In genomic region chr2:104712486-104712809, GRCm38 (mm10) we compare ENCODE assay signal across 8 mouse cellular contexts. TPM values are rescaled to one million over a fixed set of nuclear protein-coding genes. Genes with fewer than 3 reads are reported as not detected.
DNase-seq lines count a peak whose midpoint lies in the region; ATAC-seq and TF ChIP-seq lines count a peak whose summit lies in the region.

No protein-coding gene starts in this region.

- no peak for TF ChIP-seq CTCF in gastrocnemius, adult 2 months (IDR thresholded peaks at IDR 0.05)
- no peak for TF ChIP-seq CTCF in CH12.LX (conservative IDR thresholded peaks at IDR 0.05 in 1 of 2, IDR thresholded peaks at IDR 0.05 in 1 of 2; ENCODE audit: low read depth in 2 of 2, low read length in 2 of 2)

- no peak for DNase-seq in gastrocnemius, adult 2 months
- DNase-seq in gastrocnemius, postnatal 10 days: no peak
- DNase-seq in CH12.LX (ENCODE audit: extremely low read depth): no peak
- DNase-seq in layer of hippocampus, adult 8-10 months (ENCODE audit: low spot score in 2 of 2): no peak
- DNase-seq in frontal cortex, adult 2 months (ENCODE audit: extremely low spot score in 1 of 2, low spot score in 1 of 2): no peak
- no peak for DNase-seq in retina, embryonic 14.5 days (ENCODE audit: low spot score)

- peak overlapping the region; percentile 89 for H3K4me3 ChIP-seq in gastrocnemius, adult 2 months
- H3K4me3 ChIP-seq in CH12.LX (replicated peaks in 1 of 3; ENCODE audit: low read depth in 2 of 3, low read length in 2 of 3, poor library complexity in 1 of 3): peak overlapping the region; percentile 44 to 72 (median 48)
- peak overlapping the region; percentile 74 for H3K4me3 ChIP-seq in forebrain, embryonic 15.5 days
- H3K4me3 ChIP-seq in liver, embryonic 15.5 days (replicated peaks): peak overlapping the region; percentile 66

- no peak for TF ChIP-seq POLR2A in CH12.LX (IDR thresholded peaks at IDR 0.05; ENCODE audit: low read depth, low read length)

- peaks cover 0 to 19% of the 10 kb centered on the region in 2 experiments; a peak in 3 of 4 replicates for H3K4me1 ChIP-seq in CH12.LX (ENCODE audit: control insufficient read depth in 1 of 2, insufficient read depth in 2 of 2)
- H3K4me1 ChIP-seq in forebrain, embryonic 15.5 days: peaks cover 27% of the 10 kb centered on the region
- H3K4me1 ChIP-seq in liver, embryonic 15.5 days (replicated peaks): peaks cover 6% of the 10 kb centered on the region; the same call in 1 of the 2 replicates

- H3K36me3 ChIP-seq in CH12.LX (replicated peaks in 1 of 2; ENCODE audit: control insufficient read depth in 1 of 2, insufficient read depth in 1 of 2, low read length in 1 of 2): no peaks in the 10 kb centered on the region
- H3K36me3 ChIP-seq in forebrain, embryonic 15.5 days: peaks cover 3% of the 10 kb centered on the region; the same call in 1 of the 2 replicates
- H3K36me3 ChIP-seq in liver, embryonic 15.5 days (replicated peaks): no peaks in the 10 kb centered on the region

- dilution Hi-C loops in CH12.LX (cut with MboI; ENCODE audit: extremely low pct_ligation_motif_present, extremely low pct_unique_long_range_greater_than_20kb, low sequenced_read_pairs): no loop called here

- TF ChIP-seq RAD21 in CH12.LX (IDR thresholded peaks at IDR 0.05; ENCODE audit: low read depth, low read length): no peak

- no peak; the same call in 1 of the 2 replicates for ATAC-seq in forebrain, embryonic 15.5 days (replicated peaks)
- ATAC-seq in liver, embryonic 15.5 days (ENCODE audit: insufficient read depth): no peak

- peak overlapping the region; percentile 55 for H3K4me2 ChIP-seq in CH12.LX (ENCODE audit: insufficient read depth, low read depth, poor library complexity, severe bottlenecking)
- H3K4me2 ChIP-seq in forebrain, embryonic 15.5 days (replicated peaks): peak overlapping the region; percentile 55
- H3K4me2 ChIP-seq in liver, embryonic 15.5 days: peak overlapping the region; percentile 74

- TF ChIP-seq EP300 in CH12.LX (IDR thresholded peaks at IDR 0.05; ENCODE audit: low read length): no peak

- in situ Hi-C loops in CH12.LX (cut with MboI; ENCODE audit: low pct_ligation_motif_present, low pct_unique_long_range_greater_than_20kb, low sequenced_read_pairs): no loop called here

- H3K79me2 ChIP-seq in CH12.LX (replicated peaks; ENCODE audit: control insufficient read depth, extremely low read depth, insufficient read depth, poor library complexity, severe bottlenecking): no peaks in the 10 kb centered on the region

- H3K27me3 ChIP-seq in CH12.LX (replicated peaks): no peaks in the 10 kb centered on the region
- H3K27me3 ChIP-seq in forebrain, embryonic 15.5 days: no peaks in the 10 kb centered on the region
- peaks cover 46% of the 10 kb centered on the region for H3K27me3 ChIP-seq in liver, embryonic 15.5 days

- H3K9me3 ChIP-seq in CH12.LX (replicated peaks; ENCODE audit: low read length): no peaks in the 10 kb centered on the region
- no peaks in the 10 kb centered on the region for H3K9me3 ChIP-seq in forebrain, embryonic 15.5 days
- H3K9me3 ChIP-seq in liver, embryonic 15.5 days (replicated peaks): no peaks in the 10 kb centered on the region

- peak overlapping the region; percentile 92 for H3K27ac ChIP-seq in gastrocnemius, adult 2 months
- H3K27ac ChIP-seq in CH12.LX (ENCODE audit: insufficient read depth, low read depth): no peak overlapping the region; the same call in 1 of the 2 replicates
- peak overlapping the region; percentile 89 for H3K27ac ChIP-seq in forebrain, embryonic 15.5 days (replicated peaks)
- H3K27ac ChIP-seq in liver, embryonic 15.5 days (replicated peaks): no peak overlapping the region

- 2% methylated on average over 7 of the region's 7 CpGs for WGBS in forebrain, embryonic 15.5 days
- WGBS in liver, embryonic 15.5 days (ENCODE audit: insufficient replicate concordance): 6% methylated on average over 7 of the region's 7 CpGs

- peak overlapping the region; percentile 68 for H3K9ac ChIP-seq in CH12.LX (ENCODE audit: insufficient read depth, low read depth)
- H3K9ac ChIP-seq in forebrain, embryonic 15.5 days (replicated peaks): peak overlapping the region; percentile 67
- peak overlapping the region; percentile 43 for H3K9ac ChIP-seq in liver, embryonic 15.5 days

- intact Hi-C loops in gastrocnemius, adult 2 months (cut with DNase I): no loop called here

TF ChIP-seq in CH12.LX, 34 proteins besides CTCF, POLR2A, EP300 and RAD21:
- TF ChIP-seq UBTF (IDR thresholded peaks at IDR 0.05; ENCODE audit: low read depth, low read length) (0 out of 2 replicates have a peak, but pooled peaks have one; percentile 4), BHLHE40 (IDR thresholded peaks at IDR 0.05; ENCODE audit: low read depth, low read length) (no peak), MAX (IDR thresholded peaks at IDR 0.05; ENCODE audit: low read length) (no peak), ZMIZ1 (IDR thresholded peaks at IDR 0.05; ENCODE audit: low read depth, low read length) (no peak), PAX5 (IDR thresholded peaks at IDR 0.05; ENCODE audit: low read length) (no peak), SIN3A (IDR thresholded peaks at IDR 0.05; ENCODE audit: low read length) (no peak), CHD2 (IDR thresholded peaks at IDR 0.05; ENCODE audit: low read length) (no peak), ZNF384 (IDR thresholded peaks at IDR 0.05; ENCODE audit: low read depth, low read length) (no peak)

RNA-seq across cellular contexts. Expression of gene Tcp11l1, which starts 0.5 kb away (rescaled TPM):
- 1 to 10 TPM; 8.6 to 9.2 TPM for total RNA-seq in gastrocnemius, adult 2 months (2021)
- 1 to 10 TPM; 5.7 to 7.2 TPM for total RNA-seq in gastrocnemius, postnatal 10 days (2021)
- total RNA-seq in CH12.LX (2012; rRNA removed): 10.1 and 11.7 TPM in 2 replicates
- total RNA-seq in CH12.LX (2014; rRNA removed): 1.1 and 2.9 TPM in 2 replicates
- 3.6 and 3.8 TPM in 2 replicates for polyA plus RNA-seq in CH12.LX (2012; ENCODE audit: insufficient read length, low read depth)
- 60.4 and 62.3 TPM in 2 replicates for polyA plus RNA-seq in forebrain, embryonic 15.5 days (2015; fragmentation: Nextera tagmentation; extraction: Ambion mirVana)
- 4.9 and 5.1 TPM in 2 replicates for polyA plus RNA-seq in liver, embryonic 15.5 days (2015; fragmentation: Nextera tagmentation; extraction: Ambion mirVana)
- total RNA-seq in layer of hippocampus, adult 8-10 months (2022): 10 to 100 TPM; 39.0 to 53.4 (median 42.7) TPM
- 14.6 and 17.5 TPM in 2 replicates for polyA plus RNA-seq in frontal cortex, adult 2 months (2012; rRNA removed)

RNA-seq across cellular contexts. Expression of gene Pin1rt1, which starts 3.7 kb away (rescaled TPM):
- total RNA-seq in gastrocnemius, adult 2 months (2021): not detected
- total RNA-seq in gastrocnemius, postnatal 10 days (2021): not detected
- total RNA-seq in CH12.LX (2012; rRNA removed): not detected in 2 replicates
- not detected in 2 replicates for total RNA-seq in CH12.LX (2014; rRNA removed)
- not detected in 2 replicates for polyA plus RNA-seq in CH12.LX (2012; ENCODE audit: insufficient read length, low read depth)
- 0.24 TPM in 1 of 2 replicates, not detected in the other for polyA plus RNA-seq in forebrain, embryonic 15.5 days (2015; fragmentation: Nextera tagmentation; extraction: Ambion mirVana)
- polyA plus RNA-seq in liver, embryonic 15.5 days (2015; fragmentation: Nextera tagmentation; extraction: Ambion mirVana): not detected in 2 replicates
- not detected for total RNA-seq in layer of hippocampus, adult 8-10 months (2022)
- polyA plus RNA-seq in frontal cortex, adult 2 months (2012; rRNA removed): not detected in 2 replicates

RNA-seq across cellular contexts. Expression of gene Depdc7, which starts 30.2 kb away (rescaled TPM):
- total RNA-seq in gastrocnemius, adult 2 months (2021): 1 to 10 TPM; 1.5 to 1.7 TPM
- total RNA-seq in gastrocnemius, postnatal 10 days (2021): 1 to 10 TPM; 2.3 to 3.0 TPM
- total RNA-seq in CH12.LX (2012; rRNA removed): 4.3 and 5.0 TPM in 2 replicates
- total RNA-seq in CH12.LX (2014; rRNA removed): 0.32 and 1.00 TPM in 2 replicates
- polyA plus RNA-seq in CH12.LX (2012; ENCODE audit: insufficient read length, low read depth): 0.63 and 0.81 TPM in 2 replicates
- polyA plus RNA-seq in forebrain, embryonic 15.5 days (2015; fragmentation: Nextera tagmentation; extraction: Ambion mirVana): 2.0 and 2.8 TPM in 2 replicates
- polyA plus RNA-seq in liver, embryonic 15.5 days (2015; fragmentation: Nextera tagmentation; extraction: Ambion mirVana): 12.7 and 13.0 TPM in 2 replicates
- total RNA-seq in layer of hippocampus, adult 8-10 months (2022): 1 to 10 TPM; 2.6 to 3.6 (median 3.2) TPM
- 1.5 and 1.8 TPM in 2 replicates for polyA plus RNA-seq in frontal cortex, adult 2 months (2012; rRNA removed)

Comparison
In these comparisons a context has a peak if more than half of its experiments do, and no peak if none do; other contexts are left out.
1. H3K27ac ChIP-seq: peak in gastrocnemius, adult 2 months (single experiment) and forebrain, embryonic 15.5 days (single experiment); none in CH12.LX (single experiment) and liver, embryonic 15.5 days (single experiment).
2. Peak in every context shown above with its lines, with median percentiles within 50 percentile points of each other: H3K4me3 ChIP-seq, H3K4me2 ChIP-seq and H3K9ac ChIP-seq.